Mouse (Mus musculus) embryonic stem cell, embryonic (primary cell): Measurements from ENCODE around the gene Npas4.

ENCODE experiments used
- CTCF ChIA-PET, 4 experiments: fragments of 300-600 bp in 2 of 4; fragments of 350-600 bp in 2 of 4; sonication (Branson Sonifier 250); formaldehyde crosslinking; loops; one replicate each; lab custom pipeline; 2022; ENCODE audit warnings: inconsistent platforms in 2 of 4; lab: Charles Lee
- POLR2A ChIA-PET, 4 experiments: fragments of 300-600 bp in 2 of 4; fragments of 350-600 bp in 2 of 4; sonication (Branson Sonifier 250); formaldehyde crosslinking; loops; one replicate each; lab custom pipeline; 2022; ENCODE audit warnings: antibody characterized with exemption in 4 of 4, inconsistent platforms in 1 of 4; lab: Charles Lee

The Npas4 gene

DNA sequence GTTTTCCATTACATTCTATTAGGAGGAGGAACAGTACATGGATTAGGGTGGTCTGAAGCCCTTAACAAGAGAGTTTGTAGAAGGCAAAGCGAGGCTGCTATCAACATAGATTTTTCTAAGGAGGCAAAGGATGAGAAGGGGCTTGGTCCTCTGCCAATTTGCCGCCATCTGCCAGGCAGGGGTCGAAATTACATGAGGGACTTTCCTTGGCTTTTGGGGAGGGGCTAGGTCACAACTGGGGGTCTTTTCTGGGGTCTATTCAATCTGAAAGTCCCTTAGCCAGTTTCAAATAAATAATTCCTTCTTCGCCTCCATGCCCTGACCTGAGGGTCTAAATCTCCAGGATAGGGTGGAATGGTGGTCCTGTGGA lies at the start of gene Npas4:
Gene Npas4, minus strand, starts transcription at position 61 of the 370 bp plus-strand sequence.
- ChIA-PET CTCF (interaction anchor here in 2 of 4 experiments (1.1 to 1.5 kb wide), 6 partner anchors 9 to 161 kb away, joined by 3 to 8 read pairs (median 4); no protein-coding TSS in a partner anchor), POLR2A (interaction anchor here in 3 of 4 experiments (0.7 to 1.6 kb wide), 6 partner anchors 9 to 128 kb away, joined by 3 to 4 read pairs (median 3); no protein-coding TSS in a partner anchor)

- ChIA-PET CTCF (interaction anchor here (0.7 to 4.6 kb wide), 18 partner anchors 10 to 112 kb away, joined by 3 to 77 read pairs (median 4); partner anchors contain the start of genes Rin1 (in 3 of the 4) and Slc29a2 (in 1 of the 4)), POLR2A (interaction anchor here (0.6 to 8.3 kb wide), 38 partner anchors 8 to 385 kb away, joined by 3 to 96 read pairs (median 4); partner anchors contain the start of genes Rin1 (in 3 of the 4), Slc29a2 (in 2 of the 4), AI837181 (in 1 of the 4) and Dpp3 (in 1 of the 4))
Observed at GRCm38 (mm10) chr19:5039301-5040114, 49.4 kb upstream of the Npas4 start.

DNA sequence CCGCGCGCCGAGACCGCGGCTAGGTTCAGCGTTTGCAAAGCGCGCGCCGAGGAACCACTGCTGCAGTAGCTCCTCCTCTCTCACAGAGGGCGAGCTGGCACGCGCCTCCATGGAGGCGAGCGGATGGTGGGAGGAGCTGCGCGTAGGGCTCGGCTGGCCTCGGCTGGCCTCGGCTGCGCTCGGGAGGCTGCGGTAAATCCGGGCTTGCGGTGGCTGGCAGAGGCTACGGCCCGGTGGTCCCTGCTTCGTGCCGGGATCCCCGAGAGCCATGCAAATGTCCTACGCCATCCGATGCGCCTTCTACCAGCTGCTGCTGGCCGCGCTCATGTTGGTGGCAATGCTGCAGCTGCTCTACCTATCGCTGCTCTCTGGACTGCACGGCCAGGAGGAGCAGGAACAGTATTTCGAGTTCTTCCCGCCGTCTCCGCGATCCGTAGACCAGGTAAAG lies 48.6 kb upstream of the Npas4 start, which contains the start of the genes B4gat1 and AC124502.3:
Gene B4gat1, plus strand, starts transcription at position 118 of the 448 bp plus-strand sequence.
Gene AC124502.3, plus strand, starts transcription at position 183 of the 448 bp plus-strand sequence.
- CTCF ChIA-PET, result interaction anchor here (0.5 to 4.6 kb wide), 28 partner anchors 8 to 756 kb away, joined by 3 to 77 read pairs (median 4); partner anchors contain the start of genes Rin1 (in 3 of the 4), Ankrd13d (in 1 of the 4), Cd248 (in 1 of the 4) and Slc29a2 (in 1 of the 4)
- POLR2A ChIA-PET, result interaction anchor here (0.6 to 8.3 kb wide), 49 partner anchors 9 to 940 kb away, joined by 3 to 96 read pairs (median 4); partner anchors contain the start of genes Rin1 (in 3 of the 4), Slc29a2 (in 2 of the 4), AI837181 (in 1 of the 4) and Cd248 (in 1 of the 4)

DNA sequence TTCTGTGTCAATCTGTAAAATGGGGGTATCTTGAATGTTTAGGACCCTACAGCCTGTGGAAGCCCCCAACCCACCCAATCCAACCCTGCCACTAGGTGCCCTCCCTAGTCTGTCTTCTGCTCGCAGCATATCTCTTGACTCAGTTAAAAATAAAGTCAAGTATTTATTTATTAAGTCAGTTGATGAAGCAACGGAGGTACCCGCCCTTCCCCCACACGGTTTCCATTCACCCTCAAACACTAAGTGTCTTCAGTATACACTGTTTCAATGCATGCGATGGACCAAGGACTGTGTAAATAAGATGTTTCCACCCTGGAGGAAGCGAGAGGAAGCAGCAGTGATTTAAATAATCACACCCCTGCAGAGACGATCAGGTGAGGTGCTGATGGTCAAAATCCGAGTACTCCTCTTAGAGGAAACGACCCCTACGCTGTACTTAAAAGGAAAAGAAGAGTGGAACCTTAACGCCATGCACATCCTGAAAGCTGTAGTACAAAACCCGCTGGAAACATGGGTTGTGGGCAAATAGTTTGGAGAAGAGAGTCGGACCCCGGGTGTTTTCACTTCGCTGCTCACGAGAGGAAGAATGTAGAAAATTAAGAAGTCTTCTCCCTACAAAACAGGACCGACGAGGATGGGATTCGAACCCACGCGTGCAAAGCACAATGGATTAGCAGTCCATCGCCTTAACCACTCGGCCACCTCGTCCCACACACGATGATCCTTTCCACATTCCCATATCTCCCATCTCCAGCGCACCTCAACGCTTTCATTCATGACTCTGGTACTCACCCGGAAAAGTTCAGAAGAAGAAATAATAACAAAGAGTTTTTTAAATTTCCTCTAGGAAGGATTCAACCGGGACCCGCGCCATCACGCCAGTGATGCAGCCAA lies 47.8 kb upstream of the Npas4 start:
- ChIA-PET CTCF (interaction anchor here in 3 of 4 experiments (0.6 to 4.6 kb wide), 19 partner anchors 9 to 755 kb away, joined by 3 to 77 read pairs (median 4); partner anchors contain the start of genes Rin1 (in 2 of the 3), Ankrd13d (in 1 of the 3) and Slc29a2 (in 1 of the 3)), POLR2A (interaction anchor here (0.6 to 8.3 kb wide), 40 partner anchors 8 to 417 kb away, joined by 3 to 96 read pairs (median 4); partner anchors contain the start of genes Rin1 (in 3 of the 4), Slc29a2 (in 2 of the 4), AI837181 (in 1 of the 4) and Cd248 (in 1 of the 4))

- CTCF ChIA-PET, result interaction anchor here (0.6 to 1.8 kb wide), 8 partner anchors 11 to 433 kb away, joined by 3 to 10 read pairs (median 3); partner anchors contain the start of genes Rin1 (in 3 of the 4) and Slc29a2 (in 1 of the 4)
- POLR2A ChIA-PET, result interaction anchor here in 2 of 4 experiments (0.6 to 8.3 kb wide), 11 partner anchors 9 to 951 kb away, joined by 3 to 77 read pairs (median 3); partner anchors contain the start of genes Cd248 (in 1 of the 2), Mrpl11 (in 1 of the 2) and Slc29a2 (in 1 of the 2)
Observed at GRCm38 (mm10) chr19:5036577-5036976, 46.5 kb upstream of the Npas4 start.

GRCm38 (mm10) chr19:5032686-5033085 lies 42.6 kb upstream of the Npas4 start:
- ChIA-PET CTCF (interaction anchor here (0.6 to 2.3 kb wide), 14 partner anchors 9 to 303 kb away, joined by 3 to 8 read pairs (median 4); partner anchors contain the start of genes Rin1 (in 1 of the 4) and Slc29a2 (in 1 of the 4)), POLR2A (interaction anchor here in 3 of 4 experiments (0.6 to 8.3 kb wide), 20 partner anchors 8 to 71 kb away, joined by 3 to 77 read pairs (median 4); partner anchors contain the start of genes Brms1 (in 2 of the 3), Rin1 (in 2 of the 3), Slc29a2 (in 2 of the 3) and Mrpl11 (in 1 of the 3))

GRCm38 (mm10) chr19:5026111-5026510 lies 36.0 kb upstream of the Npas4 start:
- POLR2A ChIA-PET, result interaction anchor here in 2 of 4 experiments (0.7 to 6.5 kb wide), 6 partner anchors 10 to 62 kb away, joined by 3 to 77 read pairs (median 9); partner anchors contain the start of genes AC124502.3 (in 1 of the 2), B4gat1 (in 1 of the 2), Rin1 (in 1 of the 2) and Yif1a (in 1 of the 2)

DNA sequence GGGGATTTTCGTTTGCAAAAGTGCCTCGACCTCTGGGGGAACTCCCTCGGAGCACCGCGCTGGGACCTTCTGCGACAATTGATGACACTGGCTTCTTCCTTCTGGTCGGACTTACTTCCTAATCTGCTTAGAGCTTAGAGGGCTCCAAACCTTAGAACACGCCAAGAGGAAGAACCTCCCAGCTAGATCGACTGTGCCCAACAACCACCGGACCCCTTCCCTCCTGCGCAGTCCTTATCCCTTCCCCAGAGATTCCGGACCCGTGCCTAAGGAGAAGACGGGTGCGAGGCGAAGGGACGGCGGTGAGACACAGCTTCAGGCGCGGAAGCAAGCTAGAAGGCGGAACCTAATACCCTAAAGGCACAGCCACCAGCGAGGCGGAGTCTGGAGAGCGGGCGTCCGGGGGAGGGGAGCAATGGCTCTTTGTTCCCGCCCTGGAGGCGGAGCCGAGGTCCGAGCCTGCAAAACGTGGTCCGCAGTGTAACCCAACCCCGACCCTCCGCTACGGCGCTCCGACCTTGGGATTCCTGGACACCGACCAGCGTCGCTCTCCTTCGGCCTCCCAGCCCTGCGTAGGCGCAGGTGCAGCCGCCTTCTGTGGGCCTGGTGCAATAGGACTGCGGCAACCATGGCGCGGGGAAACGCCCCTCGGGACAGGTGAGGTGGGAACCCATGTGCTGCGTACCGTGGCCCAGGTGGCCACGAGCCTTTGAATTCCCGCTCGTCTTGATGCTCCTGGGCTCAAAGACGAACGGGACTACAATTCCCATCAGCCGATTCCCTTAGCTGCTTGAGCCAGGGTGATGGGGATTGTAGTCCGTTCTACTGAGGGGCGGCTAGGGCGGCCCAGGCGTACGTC lies 33.7 kb upstream of the Npas4 start, which contains the start of gene Slc29a2:
Gene Slc29a2, plus strand, starts transcription at position 240 of the 859 bp plus-strand sequence.
- ChIA-PET CTCF (interaction anchor here in 3 of 4 experiments (0.6 to 2.9 kb wide), 19 partner anchors 9 to 580 kb away, joined by 3 to 21 read pairs (median 4); partner anchors contain the start of genes AC124502.3 (in 1 of the 3), B4gat1 (in 1 of the 3) and Yif1a (in 1 of the 3)), POLR2A (interaction anchor here in 3 of 4 experiments (0.6 to 6.5 kb wide), 76 partner anchors 7 to 1038 kb away, joined by 3 to 77 read pairs (median 4); partner anchors contain the start of genes AC124502.3 (in 3 of the 3), B4gat1 (in 3 of the 3), Rin1 (in 3 of the 3) and Brms1 (in 2 of the 3))

More at GRCm38 (mm10) chr19:5026111-5026510, 36.0 kb upstream of the Npas4 start:
- CTCF ChIA-PET, result interaction anchor here in 1 of 4 experiments (2.9 kb wide), 1 partner anchor 46 kb away, joined by 11 read pairs; no protein-coding TSS in a partner anchor

DNA sequence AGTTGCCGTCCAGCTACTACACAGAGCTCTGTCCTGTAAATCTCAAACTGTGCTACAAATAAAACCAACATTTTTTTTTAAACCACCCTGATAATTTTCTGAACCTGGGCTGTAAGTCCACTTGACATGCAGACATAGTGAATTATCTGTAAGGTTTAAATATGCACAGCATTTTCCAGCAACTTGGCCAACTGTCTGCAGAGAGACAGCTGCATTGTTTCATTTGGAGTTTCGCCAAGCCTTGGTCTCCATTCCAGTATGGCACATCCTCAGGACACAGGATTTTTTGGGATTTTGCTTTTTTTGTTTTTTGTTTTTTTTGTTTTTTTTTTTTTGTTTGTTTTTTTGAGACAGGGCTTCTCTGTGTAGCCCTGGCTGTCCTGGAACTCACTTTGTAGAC lies 31.3 kb upstream of the Npas4 start:
- POLR2A ChIA-PET, result interaction anchor here in 3 of 4 experiments (0.7 to 6.5 kb wide), 6 partner anchors 8 to 473 kb away, joined by 3 to 77 read pairs (median 4); partner anchors contain the start of genes AC124502.3 (in 2 of the 3) and B4gat1 (in 2 of the 3)
- CTCF ChIA-PET, result interaction anchor here in 2 of 4 experiments (0.9 to 1.2 kb wide), 3 partner anchors 30 to 40 kb away, joined by 3 to 4 read pairs (median 3); no protein-coding TSS in a partner anchor

DNA sequence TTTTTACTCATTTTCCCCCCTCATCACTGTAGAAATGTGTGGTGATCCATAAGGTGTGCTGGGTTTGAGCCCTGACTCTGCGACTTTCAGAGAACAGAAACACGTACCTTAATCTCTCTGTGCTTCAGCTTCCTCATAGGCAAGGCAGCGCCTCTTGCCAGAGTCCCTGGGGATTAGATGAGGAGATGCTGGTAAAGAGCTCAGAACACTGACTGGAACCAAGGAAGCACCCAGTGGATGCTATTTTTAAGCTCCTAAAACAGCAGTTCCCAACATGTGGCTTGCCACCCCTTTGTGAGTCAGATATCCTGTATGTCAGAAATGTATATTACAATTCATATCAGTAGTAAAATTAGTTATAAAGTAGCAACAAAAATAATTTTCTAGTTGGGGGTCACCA lies 28.1 kb upstream of the Npas4 start:
- POLR2A ChIA-PET, result interaction anchor here in 2 of 4 experiments (0.7 to 3.2 kb wide), 16 partner anchors 11 to 439 kb away, joined by 3 to 11 read pairs (median 4); partner anchors contain the start of genes AC124502.3 (in 2 of the 2), B4gat1 (in 2 of the 2), Gm21992 (in 1 of the 2) and Mrpl11 (in 1 of the 2)
- CTCF ChIA-PET, result interaction anchor here in 1 of 4 experiments (1.3 to 4.8 kb wide), 3 partner anchors 34 to 70 kb away, joined by 3 to 63 read pairs (median 5); partner anchors contain the start of genes Rin1 and Yif1a

DNA sequence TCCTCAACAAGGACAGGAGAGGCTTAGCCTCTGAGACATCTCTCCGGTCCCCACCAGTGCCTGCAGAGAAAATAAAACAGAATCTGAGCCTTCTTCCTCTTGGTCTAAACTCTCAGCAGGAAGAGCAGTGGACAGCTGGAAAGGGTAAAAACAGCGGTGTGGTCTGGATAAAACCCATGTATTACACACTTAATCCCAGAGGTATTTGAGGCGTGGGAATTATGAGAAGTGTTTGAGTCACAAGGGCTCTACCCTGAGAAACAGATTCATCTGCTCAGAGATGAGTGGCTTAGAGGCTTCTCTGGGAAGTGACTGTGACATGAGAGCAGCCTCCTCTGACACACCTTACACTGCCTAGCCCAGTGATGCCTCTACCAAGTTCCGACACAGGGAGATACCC lies 27.5 kb upstream of the Npas4 start:
- CTCF ChIA-PET, result interaction anchor here (0.6 to 4.8 kb wide), 17 partner anchors 21 to 562 kb away, joined by 3 to 63 read pairs (median 4); partner anchors contain the start of genes AC124502.3 (in 1 of the 4), Actn3 (in 1 of the 4), B4gat1 (in 1 of the 4) and Rin1 (in 1 of the 4)
- POLR2A ChIA-PET, result interaction anchor here in 3 of 4 experiments (0.7 to 3.2 kb wide), 17 partner anchors 12 to 439 kb away, joined by 3 to 11 read pairs (median 5); partner anchors contain the start of genes AC124502.3 (in 2 of the 3), Gm21992 (in 2 of the 3), Rbm14 (in 2 of the 3) and B4gat1 (in 1 of the 3)

DNA sequence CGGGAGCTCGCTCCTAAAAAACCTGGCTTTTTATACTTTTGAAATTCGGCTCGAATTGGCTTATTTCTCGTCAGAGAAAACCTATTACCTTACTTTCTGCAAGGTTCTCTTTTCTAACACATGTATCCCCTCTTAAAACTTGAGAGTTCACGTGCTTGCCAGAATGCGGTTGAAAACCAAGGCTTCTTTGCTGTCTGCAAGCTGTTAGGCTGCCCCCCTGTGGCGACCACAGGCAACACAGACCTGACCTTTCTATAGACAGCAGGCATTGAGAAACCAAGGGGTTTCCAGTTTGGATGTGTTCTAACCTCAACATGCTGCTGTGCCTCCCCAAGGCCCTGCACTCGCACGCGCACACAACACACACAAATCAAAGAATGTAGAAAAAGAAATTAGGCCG lies 26.7 kb upstream of the Npas4 start:
- POLR2A ChIA-PET, result interaction anchor here in 3 of 4 experiments (0.6 to 3.2 kb wide), 41 partner anchors 8 to 440 kb away, joined by 3 to 11 read pairs (median 4); partner anchors contain the start of genes AC124502.3 (in 2 of the 3), Yif1a (in 2 of the 3), B4gat1 (in 1 of the 3) and Gm21992 (in 1 of the 3)
- CTCF ChIA-PET, result interaction anchor here (0.6 to 4.8 kb wide), 39 partner anchors 14 to 1460 kb away, joined by 3 to 63 read pairs (median 4); partner anchors contain the start of genes AC124502.3 (in 2 of the 4), B4gat1 (in 2 of the 4), Actn3 (in 1 of the 4) and Klc2 (in 1 of the 4)

GRCm38 (mm10) chr19:5016221-5016742 lies 26.2 kb upstream of the Npas4 start:
- POLR2A ChIA-PET, result interaction anchor here in 3 of 4 experiments (0.5 to 3.2 kb wide), 42 partner anchors 9 to 440 kb away, joined by 3 to 11 read pairs (median 4); partner anchors contain the start of genes AC124502.3 (in 2 of the 3), Yif1a (in 2 of the 3), B4gat1 (in 1 of the 3) and Cd248 (in 1 of the 3)
- CTCF ChIA-PET, result interaction anchor here (0.6 to 4.8 kb wide), 38 partner anchors 15 to 1459 kb away, joined by 3 to 63 read pairs (median 4); partner anchors contain the start of genes AC124502.3 (in 2 of the 4), B4gat1 (in 2 of the 4), Klc2 (in 1 of the 4) and Rin1 (in 1 of the 4)
